Mouse (Mus musculus): ENCODE measurements at regions not wholly inside any gene's neighbourhood (a gene's known extent, or its start where the extent isn't known, plus 50 kb on each side); places are given as distances from the start of the nearest gene placed in this dataset.
"Not testable (repeated sequence)": the region's sequence is repeated elsewhere in the genome, so short reads cannot be mapped to it uniquely, and the experiment has no call there.

- peaks cover 3% of the 10 kb centered on the region; the same call in 1 of the 2 replicates for H3K4me1 ChIP-seq (ENCODE audit: control insufficient read depth, insufficient read depth, insufficient read length)
- no peak for DNase-seq (ENCODE audit: low read depth in 1 of 2, low spot score in 2 of 2)
- H3K36me3 ChIP-seq (ENCODE audit: control insufficient read depth, insufficient read depth, low read length), result no peaks in the 10 kb centered on the region
- 73% methylated on average over 7 of the region's 7 CpGs for WGBS
- no peaks in the 10 kb centered on the region for H3K27me3 ChIP-seq (ENCODE audit: control insufficient read depth, insufficient read depth, low read length)
- no peak overlapping the region for H3K27ac ChIP-seq (ENCODE audit: insufficient read depth, low read length)
- H3K4me3 ChIP-seq (ENCODE audit: extremely low read depth, insufficient read depth, insufficient read length), result no peak overlapping the region
- TF ChIP-seq CTCF (IDR thresholded peaks at IDR 0.05; ENCODE audit: extremely low read depth, insufficient read depth, insufficient read length, insufficient replicate concordance), result no peak
- TF ChIP-seq POLR2A (IDR thresholded peaks at IDR 0.05; ENCODE audit: low read depth, low read length), result no peak
Measured at GRCm38 (mm10) chr17:35758769-35759168, 54.3 kb upstream of the Ddr1 start.

GRCm38 (mm10) chr17:35759740-35760139, 55.3 kb upstream of the Ddr1 start:
- H3K27ac ChIP-seq (ENCODE audit: insufficient read depth, low read length), result no peak overlapping the region
- WGBS, result 83% methylated on average over 6 of the region's 6 CpGs
- no peaks in the 10 kb centered on the region for H3K36me3 ChIP-seq (ENCODE audit: control insufficient read depth, insufficient read depth, low read length)

GRCm38 (mm10) chr17:35762614-35763013, 58.2 kb upstream of the Ddr1 start:
- Histone ChIP-seq H3K4me3 (ENCODE audit: extremely low read depth, insufficient read depth, insufficient read length) (no peak overlapping the region), H3K4me1 (ENCODE audit: control insufficient read depth, insufficient read depth, insufficient read length) (peaks cover 5% of the 10 kb centered on the region; the same call in 1 of the 2 replicates), H3K27ac (ENCODE audit: insufficient read depth, low read length) (no peak overlapping the region), H3K36me3 (ENCODE audit: control insufficient read depth, insufficient read depth, low read length) (no peaks in the 10 kb centered on the region), H3K27me3 (ENCODE audit: control insufficient read depth, insufficient read depth, low read length) (no peaks in the 10 kb centered on the region)
- TF ChIP-seq POLR2A (IDR thresholded peaks at IDR 0.05; ENCODE audit: low read depth, low read length) (no peak), CTCF (IDR thresholded peaks at IDR 0.05; ENCODE audit: extremely low read depth, insufficient read depth, insufficient read length, insufficient replicate concordance) (no peak)
- DNase-seq (ENCODE audit: low read depth in 1 of 2, low spot score in 2 of 2), result no peak
- WGBS, result 64% methylated on average over 9 of the region's 9 CpGs

More at GRCm38 (mm10) chr17:35759740-35760139, 55.3 kb upstream of the Ddr1 start:
- Histone ChIP-seq H3K4me1 (ENCODE audit: control insufficient read depth, insufficient read depth, insufficient read length) (peaks cover 3% of the 10 kb centered on the region; the same call in 1 of the 2 replicates), H3K4me3 (ENCODE audit: extremely low read depth, insufficient read depth, insufficient read length) (no peak overlapping the region), H3K27me3 (ENCODE audit: control insufficient read depth, insufficient read depth, low read length) (no peaks in the 10 kb centered on the region)
- TF ChIP-seq POLR2A (IDR thresholded peaks at IDR 0.05; ENCODE audit: low read depth, low read length) (no peak), CTCF (IDR thresholded peaks at IDR 0.05; ENCODE audit: extremely low read depth, insufficient read depth, insufficient read length, insufficient replicate concordance) (no peak)
- DNase-seq (ENCODE audit: low read depth in 1 of 2, low spot score in 2 of 2), result no peak

- Histone ChIP-seq H3K27me3 (ENCODE audit: control insufficient read depth, insufficient read depth, low read length) (no peaks in the 10 kb centered on the region), H3K27ac (ENCODE audit: insufficient read depth, low read length) (no peak overlapping the region; the same call in 1 of the 2 replicates), H3K36me3 (ENCODE audit: control insufficient read depth, insufficient read depth, low read length) (no peaks in the 10 kb centered on the region), H3K4me1 (ENCODE audit: control insufficient read depth, insufficient read depth, insufficient read length) (peaks cover 5% of the 10 kb centered on the region; the same call in 1 of the 2 replicates), H3K4me3 (ENCODE audit: extremely low read depth, insufficient read depth, insufficient read length) (no peak overlapping the region)
- DNase-seq (ENCODE audit: low read depth in 1 of 2, low spot score in 2 of 2), result no peak
- 79% methylated on average over 5 of the region's 5 CpGs for WGBS
- no peak for TF ChIP-seq CTCF (IDR thresholded peaks at IDR 0.05; ENCODE audit: extremely low read depth, insufficient read depth, insufficient read length, insufficient replicate concordance)
Measured at GRCm38 (mm10) chr17:35763101-35763500, 58.4 kb upstream of the Ier3 start.

GRCm38 (mm10) chr17:35763866-35764265, 57.6 kb upstream of the Ier3 start:
- H3K27me3 ChIP-seq (ENCODE audit: control insufficient read depth, insufficient read depth, low read length), result no peaks in the 10 kb centered on the region
- DNase-seq (ENCODE audit: low read depth in 1 of 2, low spot score in 2 of 2), result peak; percentile 24 to 30
- no peak overlapping the region for H3K4me3 ChIP-seq (ENCODE audit: extremely low read depth, insufficient read depth, insufficient read length)
- H3K27ac ChIP-seq (ENCODE audit: insufficient read depth, low read length), result peak overlapping the region; percentile 70
- H3K36me3 ChIP-seq (ENCODE audit: control insufficient read depth, insufficient read depth, low read length), result no peaks in the 10 kb centered on the region
- H3K4me1 ChIP-seq (ENCODE audit: control insufficient read depth, insufficient read depth, insufficient read length), result peaks cover 5% of the 10 kb centered on the region; the same call in 1 of the 2 replicates
- 20% methylated on average over 6 of the region's 6 CpGs for WGBS
- TF ChIP-seq CTCF (IDR thresholded peaks at IDR 0.05; ENCODE audit: extremely low read depth, insufficient read depth, insufficient read length, insufficient replicate concordance), result no peak
- TF ChIP-seq POLR2A (IDR thresholded peaks at IDR 0.05; ENCODE audit: low read depth, low read length), result no peak

GRCm38 (mm10) chr17:35766406-35766805, 55.1 kb upstream of the Ier3 start:
- TF ChIP-seq POLR2A (IDR thresholded peaks at IDR 0.05; ENCODE audit: low read depth, low read length) (no peak), CTCF (IDR thresholded peaks at IDR 0.05; ENCODE audit: extremely low read depth, insufficient read depth, insufficient read length, insufficient replicate concordance) (no peak)
- no peak overlapping the region for H3K4me3 ChIP-seq (ENCODE audit: extremely low read depth, insufficient read depth, insufficient read length)
- H3K27me3 ChIP-seq (ENCODE audit: control insufficient read depth, insufficient read depth, low read length), result no peaks in the 10 kb centered on the region
- no peak overlapping the region for H3K27ac ChIP-seq (ENCODE audit: insufficient read depth, low read length)
- 20% methylated on average over 9 of the region's 9 CpGs for WGBS
- no peaks in the 10 kb centered on the region for H3K36me3 ChIP-seq (ENCODE audit: control insufficient read depth, insufficient read depth, low read length)
- peak; percentile 9 to 38 for DNase-seq (ENCODE audit: low read depth in 1 of 2, low spot score in 2 of 2)
- peaks cover 5% of the 10 kb centered on the region; the same call in 1 of the 2 replicates for H3K4me1 ChIP-seq (ENCODE audit: control insufficient read depth, insufficient read depth, insufficient read length)

- Histone ChIP-seq H3K27ac (ENCODE audit: insufficient read depth, low read length) (no peak overlapping the region), H3K27me3 (ENCODE audit: control insufficient read depth, insufficient read depth, low read length) (no peaks in the 10 kb centered on the region), H3K4me1 (ENCODE audit: control insufficient read depth, insufficient read depth, insufficient read length) (peaks cover 2% of the 10 kb centered on the region; the same call in 1 of the 2 replicates), H3K4me3 (ENCODE audit: extremely low read depth, insufficient read depth, insufficient read length) (no peak overlapping the region), H3K36me3 (ENCODE audit: control insufficient read depth, insufficient read depth, low read length) (no peaks in the 10 kb centered on the region)
- WGBS, result 85% methylated on average over 5 of the region's 5 CpGs
- TF ChIP-seq POLR2A (IDR thresholded peaks at IDR 0.05; ENCODE audit: low read depth, low read length), result no peak
- no peak for TF ChIP-seq CTCF (IDR thresholded peaks at IDR 0.05; ENCODE audit: extremely low read depth, insufficient read depth, insufficient read length, insufficient replicate concordance)
- DNase-seq (ENCODE audit: low read depth in 1 of 2, low spot score in 2 of 2), result no peak
Measured at GRCm38 (mm10) chr17:35769175-35769960, 52.1 kb upstream of the Ier3 start.

- H3K27ac ChIP-seq (ENCODE audit: insufficient read depth, low read length); DNase-seq (ENCODE audit: low read depth in 1 of 2, low spot score in 2 of 2); H3K4me3 ChIP-seq (ENCODE audit: extremely low read depth, insufficient read depth, insufficient read length); H3K27me3 ChIP-seq (ENCODE audit: control insufficient read depth, insufficient read depth, low read length); H3K36me3 ChIP-seq (ENCODE audit: control insufficient read depth, insufficient read depth, low read length); H3K4me1 ChIP-seq (ENCODE audit: control insufficient read depth, insufficient read depth, insufficient read length): not testable (repeated sequence)
- 76% methylated on average over 4 of the region's 4 CpGs for WGBS
Measured at GRCm38 (mm10) chr17:35769961-35770276, 51.6 kb upstream of the Ier3 start.

Data from spleen, adult 2 months (tissue).